Mouse (Mus musculus) testis, adult 2 months (tissue): ENCODE measurements around the gene Gm20388. TPM values are rescaled to one million over a fixed set of nuclear protein-coding genes. Genes with fewer than 3 reads are reported as not detected.

ENCODE experiments used
- H3K27ac ChIP-seq: fragments of 200-500 bp; 2 replicates; pipeline ENCODE4 v1.5.1; 2012; ENCODE audit warnings: low read depth, low read length; ENCODE audit not compliant: control insufficient read depth, insufficient read depth
- H3K27me3 ChIP-seq: fragments of 200-500 bp; 2 replicates; pipeline ENCODE4 v1.6.1; 2012; ENCODE audit warnings: mild to moderate bottlenecking, low read length, moderate library complexity; ENCODE audit not compliant: control insufficient read depth, insufficient read depth
- H3K36me3 ChIP-seq: fragments of 200-500 bp; 2 replicates; pipeline ENCODE4 v1.6.1; 2012; ENCODE audit warnings: mild to moderate bottlenecking, low read length; ENCODE audit not compliant: control insufficient read depth, insufficient read depth
- H3K4me1 ChIP-seq: fragments of 200-500 bp; 2 replicates; pipeline ENCODE4 v1.6.1; 2012; ENCODE audit warnings: low read length; ENCODE audit not compliant: control insufficient read depth, insufficient read depth
- H3K4me3 ChIP-seq: fragments of 200-500 bp; 2 replicates; pipeline ENCODE4 v1.5.1; 2012; ENCODE audit warnings: low read depth, mild to moderate bottlenecking, low read length, moderate library complexity, mixed read lengths; ENCODE audit not compliant: control insufficient read depth
- CTCF ChIP-seq: fragments of 200-500 bp; IDR thresholded peaks from 2 replicates; pipeline ENCODE4 v1.5.1; 2012; ENCODE audit warnings: low read depth, mild to moderate bottlenecking, inconsistent platforms, low read length, moderate library complexity; ENCODE audit not compliant: control insufficient read depth, insufficient read depth, insufficient replicate concordance
- POLR2A ChIP-seq: fragments of 200-500 bp; IDR thresholded peaks from 2 replicates; pipeline ENCODE4 v1.6.1; 2012; ENCODE audit warnings: low read depth, mild to moderate bottlenecking, inconsistent platforms, low read length, moderate library complexity; ENCODE audit not compliant: control insufficient read depth
- polyA plus RNA-seq: library from polyadenylated mRNA; depleted of rRNA; stranded (reverse); fragments of >200 nt; gene quantifications from 2 replicates; pipeline ENCODE4 v1.2.3, GENCODE M21; 2012

Gene Gm20388
- polyA plus RNA-seq, 1 experiment: 5.6 TPM

GRCm38 (mm10) chr8:120607885-120608284 is 697.2 kb downstream of the Gm20388 start:
- Histone ChIP-seq H3K4me1 (peaks cover 7% of the 10 kb centered on the region), H3K27ac (no peak overlapping the region), H3K27me3 (no peaks in the 10 kb centered on the region), H3K36me3 (no peaks in the 10 kb centered on the region), H3K4me3 (no peak overlapping the region)
- TF ChIP-seq CTCF: peak; percentile 73; the same call in 1 of the 2 replicates
- TF ChIP-seq POLR2A: no peak

DNA sequence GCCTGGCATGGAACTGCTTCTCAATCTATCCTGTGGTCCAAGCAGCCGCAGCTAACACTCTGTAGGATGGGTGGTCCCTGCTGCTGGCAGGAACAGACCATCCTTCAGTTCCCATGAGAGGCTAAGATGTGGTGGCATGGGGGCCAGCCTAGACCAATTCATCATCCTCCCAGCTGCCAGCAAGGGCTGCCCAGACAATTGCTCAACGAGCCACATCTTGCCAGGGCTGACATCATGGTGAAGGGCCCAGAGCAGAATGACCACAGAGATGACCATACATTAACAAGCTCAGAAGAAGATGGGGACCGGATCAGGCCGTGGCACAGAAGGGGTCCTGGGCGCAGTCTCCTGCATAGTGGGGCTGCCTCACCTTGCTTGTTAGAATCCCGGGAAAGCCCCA is 700.2 kb downstream of the Gm20388 start:
- TF ChIP-seq CTCF: no peak
- no peak for TF ChIP-seq POLR2A
- no peaks in the 10 kb centered on the region for H3K36me3 ChIP-seq
- H3K4me3 ChIP-seq: no peak overlapping the region
- H3K27me3 ChIP-seq: no peaks in the 10 kb centered on the region
- no peak overlapping the region for H3K27ac ChIP-seq
- H3K4me1 ChIP-seq: peaks cover 7% of the 10 kb centered on the region

- Histone ChIP-seq H3K27ac (no peak overlapping the region), H3K4me3 (no peak overlapping the region), H3K36me3 (no peaks in the 10 kb centered on the region), H3K27me3 (no peaks in the 10 kb centered on the region), H3K4me1 (peaks cover 2% of the 10 kb centered on the region; the same call in 1 of the 2 replicates)
- no peak for TF ChIP-seq POLR2A
- no peak for TF ChIP-seq CTCF
Observed at GRCm38 (mm10) chr8:120614491-120614890, 703.9 kb downstream of the Gm20388 start.

DNA sequence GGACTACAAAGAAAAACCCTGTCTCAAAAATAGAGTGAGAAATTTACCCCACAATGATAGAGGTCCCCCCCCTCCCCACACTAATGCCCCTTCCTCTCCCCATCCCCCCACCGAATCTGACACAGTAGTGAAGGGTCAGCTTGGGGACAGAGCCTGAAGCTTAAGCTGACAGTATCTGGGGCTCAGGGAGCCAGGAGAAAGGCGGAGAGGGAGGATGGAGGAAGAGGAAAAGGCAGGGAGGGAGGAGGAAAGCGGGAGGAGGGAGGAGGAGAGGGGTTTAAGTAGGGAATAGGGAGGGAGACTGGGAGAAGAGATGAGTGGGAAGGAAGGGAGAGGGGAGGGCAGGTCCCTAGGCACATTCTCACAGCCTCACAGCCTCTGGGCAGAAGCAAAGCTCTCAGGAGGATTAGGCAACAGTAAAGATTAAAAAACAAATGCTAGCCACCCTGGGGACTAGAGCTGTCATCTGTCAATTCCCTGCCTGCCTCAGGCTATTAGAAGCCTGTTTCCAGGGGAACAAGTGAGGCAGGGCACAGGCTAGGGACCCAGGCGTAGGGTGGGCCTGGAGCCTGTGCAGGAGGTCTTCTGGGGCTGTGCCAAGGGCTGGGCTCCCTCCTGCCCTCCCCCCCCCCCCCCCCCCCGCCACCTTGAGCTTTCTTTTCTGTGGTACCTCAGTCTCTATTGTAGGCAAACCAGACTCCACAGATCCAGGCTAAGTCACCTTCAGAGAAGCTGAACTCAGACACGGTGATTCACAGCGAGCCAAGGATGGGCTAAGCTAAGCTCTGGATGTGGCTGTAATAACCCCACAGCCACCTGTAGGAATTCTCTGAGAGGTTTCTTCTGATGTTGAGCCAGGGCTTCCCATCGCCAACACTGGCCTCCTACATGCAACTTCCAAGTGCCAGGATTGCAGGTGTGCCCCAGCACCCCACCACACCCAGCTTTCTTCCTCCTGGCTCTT is 706.3 kb downstream of the Gm20388 start:
- Histone ChIP-seq H3K27ac (no peak overlapping the region), H3K4me3 (no peak overlapping the region), H3K36me3 (no peaks in the 10 kb centered on the region), H3K4me1 (peaks cover 2% of the 10 kb centered on the region; the same call in 1 of the 2 replicates), H3K27me3 (no peaks in the 10 kb centered on the region)
- TF ChIP-seq POLR2A: no peak
- no peak for TF ChIP-seq CTCF

- Histone ChIP-seq H3K4me3 (no peak overlapping the region), H3K27me3 (no peaks in the 10 kb centered on the region), H3K27ac (no peak overlapping the region), H3K4me1 (peaks cover 2% of the 10 kb centered on the region; the same call in 1 of the 2 replicates), H3K36me3 (no peaks in the 10 kb centered on the region)
- TF ChIP-seq CTCF (peak; percentile 75), POLR2A (no peak)
Observed at GRCm38 (mm10) chr8:120618110-120618509, 707.5 kb downstream of the Gm20388 start.

DNA sequence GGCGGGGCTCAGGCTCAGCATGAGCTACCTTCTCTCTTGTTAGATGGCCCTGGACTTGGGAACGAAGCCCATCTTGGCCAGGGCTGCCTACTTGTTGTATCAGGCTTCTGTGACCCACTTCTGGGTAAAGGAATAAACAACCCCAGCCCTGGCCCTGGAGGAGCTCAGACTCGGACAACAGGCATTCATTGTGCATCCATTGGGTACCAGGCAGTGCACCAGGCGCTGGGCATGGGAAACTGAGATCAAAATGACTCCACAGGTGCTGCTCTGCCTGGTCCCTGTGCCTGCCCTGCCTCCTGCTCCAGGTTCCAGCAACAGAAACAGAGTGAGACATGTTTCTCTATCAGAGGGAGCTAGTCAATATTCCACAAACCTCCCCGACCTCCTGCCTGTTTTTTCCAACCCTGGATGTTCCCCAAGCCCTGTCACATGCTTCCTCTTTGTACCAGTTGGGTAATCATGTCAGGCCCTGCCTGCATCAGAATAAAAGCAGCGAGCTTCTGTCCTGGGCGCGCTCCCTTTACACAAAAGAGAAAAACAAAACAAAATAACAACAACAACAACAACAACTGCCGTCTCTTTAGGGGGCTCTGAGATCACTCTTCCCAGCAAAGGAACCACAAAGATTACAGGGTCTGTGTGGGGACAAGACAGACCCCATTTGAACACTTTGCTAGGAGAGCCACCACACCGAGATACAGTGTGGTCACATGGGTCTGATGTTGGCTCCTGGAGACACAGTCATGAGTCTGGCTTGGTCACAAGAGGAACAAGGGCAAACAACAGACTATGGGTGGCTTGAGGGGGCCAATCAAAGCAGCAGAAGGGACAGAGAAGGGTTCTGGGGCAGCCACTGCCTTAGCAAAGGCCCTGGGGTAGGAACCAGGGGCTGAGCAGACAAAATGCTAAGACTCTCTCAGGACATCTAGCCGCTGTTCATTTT is 708.9 kb downstream of the Gm20388 start:
- Histone ChIP-seq H3K4me3 (no peak overlapping the region), H3K27me3 (no peaks in the 10 kb centered on the region), H3K4me1 (peaks cover 4% of the 10 kb centered on the region; the same call in 1 of the 2 replicates), H3K27ac (no peak overlapping the region), H3K36me3 (no peaks in the 10 kb centered on the region)
- TF ChIP-seq CTCF (no peak), POLR2A (no peak)
